Mouse (Mus musculus) megakaryocyte, embryonic 14.5 days (primary cell): ENCODE results near the gene Calm2.

Experiments used
- FLI1 ChIP-seq: IDR thresholded peaks from 2 replicates; pipeline ENCODE4 v1.6.1; 2012; ENCODE audit warnings: low read length, inconsistent platforms, mixed read lengths
- GATA1 ChIP-seq: IDR thresholded peaks from 3 replicates; pipeline ENCODE4 v1.6.1; 2012; ENCODE audit warnings: mixed read lengths, low read length, inconsistent platforms, borderline replicate concordance

GRCm38 (mm10) chr17:87475356-87475755 lies 28.6 kb upstream of the Calm2 start:
- no peak for TF ChIP-seq FLI1
- no peak for TF ChIP-seq GATA1
